Mouse (Mus musculus) gastrocnemius, adult 8-10 months (tissue): ENCODE results near the gene Neurog1. TPM values are rescaled to one million over a fixed set of nuclear protein-coding genes. Genes with fewer than 3 reads are reported as not detected.

ENCODE experiments used
- DNase-seq, 2 experiments: peaks; one replicate each; pipeline ENCODE4 v3.0.0; 2022; ENCODE audit warnings: low spot score in 2 of 2
- total RNA-seq, 4 experiments: library from RNA; stranded (reverse); gene quantifications; 2 replicates each; pipeline ENCODE4 v1.2.4; 2022

Gene Neurog1
- total RNA-seq, 4 experiments from 2014 or later, result not detected

DNA sequence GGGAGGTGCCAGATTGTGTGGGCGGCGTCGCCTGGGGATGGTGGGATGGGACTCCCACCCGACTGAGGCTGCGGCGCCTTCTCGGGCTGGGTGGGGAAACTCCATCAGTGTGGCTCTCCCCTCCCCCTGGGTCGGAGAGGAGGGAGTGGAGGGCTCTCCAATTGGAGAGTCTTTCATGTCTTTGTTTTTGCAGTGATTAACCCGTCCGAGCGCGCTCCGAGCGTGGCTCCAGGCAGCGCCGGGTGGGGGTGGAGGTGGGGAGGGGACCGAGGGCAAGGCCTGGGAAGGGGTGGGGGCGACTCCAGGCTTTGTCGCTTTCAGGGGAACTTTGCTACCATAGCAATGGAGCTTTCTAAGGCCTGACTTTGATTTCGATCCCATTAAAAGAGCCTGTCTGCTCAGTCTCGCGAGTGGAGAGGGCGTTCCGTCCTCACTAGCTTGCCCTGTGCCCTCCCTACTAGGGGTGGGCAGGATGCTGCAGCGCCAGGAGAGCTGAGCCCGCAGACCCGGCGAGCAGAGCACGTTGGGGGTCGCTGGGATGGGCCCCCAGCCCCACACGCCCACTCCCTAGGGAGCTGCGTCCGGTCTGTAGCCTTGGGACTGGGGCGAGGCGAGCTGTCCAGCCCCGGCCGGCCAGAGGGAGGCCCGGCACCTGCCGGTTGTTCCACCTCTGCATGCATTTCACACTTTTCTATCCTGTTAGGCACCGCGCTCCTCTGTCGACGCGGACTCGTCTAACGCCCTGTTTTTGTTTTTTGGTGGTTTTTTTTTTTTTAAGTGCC lies 30.6 kb downstream of the Neurog1 start:
- DNase-seq, result no peak

DNA sequence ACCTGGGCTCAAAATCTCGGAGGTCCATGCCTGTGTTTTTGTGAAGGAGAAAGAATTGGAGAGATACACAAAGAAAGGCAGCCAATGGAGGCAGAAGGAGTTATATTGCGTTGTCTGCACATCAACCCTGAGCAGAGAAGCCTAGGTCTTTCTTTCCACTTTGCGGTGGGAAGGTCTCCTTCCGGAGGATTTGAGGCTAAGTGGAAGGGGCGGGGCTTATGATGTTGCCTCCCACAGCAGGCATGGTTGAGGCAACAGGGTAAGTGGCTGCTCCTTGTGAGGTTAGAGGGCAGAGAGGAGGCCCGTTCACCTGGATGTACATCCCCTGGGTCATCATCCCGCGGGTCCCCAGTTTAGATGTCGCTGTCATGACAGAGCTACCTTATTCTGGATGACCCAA lies 32.7 kb downstream of the Neurog1 start:
- DNase-seq, result no peak

DNA sequence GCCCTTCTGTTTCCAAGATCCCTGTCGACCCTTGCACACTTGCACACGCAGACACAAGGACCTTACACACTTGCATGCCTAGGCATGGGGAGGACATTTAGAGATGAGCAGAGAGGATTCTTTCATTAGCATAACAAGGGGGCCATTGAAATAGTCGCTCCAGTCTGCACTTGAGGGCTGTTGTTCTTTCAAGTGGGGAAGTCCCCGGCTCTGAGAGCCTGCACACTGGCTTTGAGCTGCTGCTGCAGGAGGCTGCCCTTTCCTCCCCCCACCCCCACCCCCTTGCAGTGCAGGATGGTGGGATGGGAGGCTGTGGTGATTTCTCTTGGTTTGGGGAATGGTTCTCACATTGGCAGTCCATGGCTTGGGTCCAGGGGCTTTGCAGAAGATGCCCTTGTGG lies 35.9 kb downstream of the Neurog1 start:
- DNase-seq, result no peak

- no peak for DNase-seq
Observed at GRCm38 (mm10) chr13:56214633-56215032, 37.3 kb downstream of the Neurog1 start.

DNA sequence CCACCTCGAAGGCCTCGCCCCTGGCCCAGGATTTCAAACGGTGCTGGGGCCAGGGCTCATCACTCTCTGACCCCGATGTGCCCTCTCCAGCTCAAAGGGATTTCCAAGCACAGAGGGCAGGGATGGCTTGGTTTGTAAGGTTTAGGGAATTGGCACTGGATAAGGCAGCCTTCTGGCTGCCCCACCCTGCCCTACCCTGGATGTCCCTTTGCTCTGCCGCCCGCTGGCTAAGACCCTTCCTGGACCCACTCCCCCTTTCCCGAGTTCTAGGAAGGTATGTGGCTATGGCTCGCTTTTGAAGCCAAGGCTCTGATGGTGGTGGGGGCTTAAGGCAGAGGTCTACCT lies 42.9 kb downstream of the Neurog1 start:
- DNase-seq, result no peak

DNA sequence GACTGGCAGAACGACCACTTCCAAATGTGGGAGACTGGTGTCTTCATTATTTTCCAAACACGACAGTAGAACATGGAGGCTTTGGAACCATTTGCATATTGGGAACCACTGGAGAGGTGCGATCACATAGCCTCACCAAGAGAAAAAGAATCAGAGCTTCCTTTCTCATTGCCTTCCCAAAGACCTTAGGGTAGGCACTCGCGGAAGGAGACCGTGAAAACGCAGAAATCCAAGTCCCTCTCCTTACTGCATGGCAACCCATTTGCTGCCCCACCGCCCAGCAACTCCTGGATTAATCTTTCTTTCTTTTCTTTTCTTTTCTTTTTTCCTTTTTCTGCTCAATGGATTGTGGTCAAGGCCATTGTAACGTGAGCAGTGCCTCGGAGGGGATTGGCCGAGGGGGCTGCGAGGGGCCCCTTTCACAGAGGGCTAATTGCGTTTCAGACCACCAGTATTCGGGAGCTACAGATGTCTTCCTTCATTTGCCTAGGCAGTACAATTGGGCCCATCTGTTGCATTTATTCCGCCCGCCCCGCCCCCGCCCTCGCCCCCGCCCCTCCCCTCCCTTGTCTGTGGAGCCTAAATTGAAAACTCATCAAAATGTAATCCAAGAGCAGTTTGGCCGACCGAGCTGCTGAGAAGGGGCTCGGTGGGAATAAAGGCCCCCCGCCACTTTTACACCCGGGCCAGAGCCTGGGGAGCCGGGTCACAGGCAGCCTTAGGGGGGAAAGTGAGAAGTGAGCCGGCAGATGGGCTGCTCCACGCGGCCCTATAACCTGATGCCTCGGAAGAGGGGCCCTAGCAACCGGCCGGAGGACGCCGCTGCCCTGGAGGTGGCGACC lies 43.5 kb downstream of the Neurog1 start:
- DNase-seq, result no peak

Other genes starting within 250 kb of the Neurog1 start
- gene H2afy, start 115.8 kb downstream of the Neurog1 start, total RNA-seq, result 10 to 100 TPM; 56.9 to 69.8 (median 60.2) TPM
- under 1 TPM in 2 of 4 experiments, not detected in 2; 0.15 to 0.22 TPM for gene Tifab, start 73.3 kb downstream of the Neurog1 start, total RNA-seq
- 10 to 100 TPM; 21.4 to 40.0 (median 28.6) TPM for gene Cxcl14, start 44.4 kb upstream of the Neurog1 start, total RNA-seq
- not detected for gene Gm3045, start 174.4 kb upstream of the Neurog1 start, total RNA-seq
- under 1 TPM in 1 of 4 experiments, not detected in 3; 0.11 TPM for gene Slc25a48, start 186.2 kb upstream of the Neurog1 start, total RNA-seq
- gene Il9, start 230.1 kb upstream of the Neurog1 start, total RNA-seq, result not detected